Mouse (Mus musculus) liver, embryonic 11.5 days (tissue): ENCODE measurements around the gene Tmem135. TPM values are rescaled to one million over a fixed set of nuclear protein-coding genes. Genes with fewer than 3 reads are reported as not detected.

Experiments used
- ATAC-seq: fragments of 200-750 bp; cut with Nextera tagmentation; replicated peaks from 2 replicates; pipeline ENCODE4 v1.8.0; 2017; ENCODE audit warnings: moderate number of reproducible peaks, mild to moderate bottlenecking, moderate TSS enrichment, moderate library complexity; ENCODE audit not compliant: low FRiP score
- DNase-seq: peaks from one replicate; pipeline ENCODE4 v3.0.0-alpha.2; 2017; ENCODE audit warnings: low spot score
- H3K27ac ChIP-seq: fragments of 300-500 bp; sonication (generic); 2 replicates; pipeline ENCODE4 v1.5.1; 2014; ENCODE audit warnings: mild to moderate bottlenecking, low read depth, low read length, control low read depth
- H3K27me3 ChIP-seq: fragments of 300-500 bp; sonication (generic); replicated peaks from 2 replicates; pipeline ENCODE4 v1.6.1; 2014; ENCODE audit warnings: low read length, mixed read lengths; ENCODE audit not compliant: control insufficient read depth, insufficient read depth
- H3K36me3 ChIP-seq: fragments of 300-500 bp; sonication (generic); 2 replicates; pipeline ENCODE4 v1.6.1; 2014; ENCODE audit warnings: mild to moderate bottlenecking, low read length, moderate library complexity, mixed read lengths; ENCODE audit not compliant: control insufficient read depth, insufficient read depth
- H3K4me1 ChIP-seq: fragments of 300-500 bp; sonication (generic); replicated peaks from 2 replicates; pipeline ENCODE4 v1.6.1; 2014; ENCODE audit warnings: low read length, mixed read lengths; ENCODE audit not compliant: control insufficient read depth, insufficient read depth
- H3K4me2 ChIP-seq: fragments of 300-500 bp; sonication (generic); 2 replicates; pipeline ENCODE4 v1.6.1; 2014; ENCODE audit warnings: mild to moderate bottlenecking, control low read depth, moderate library complexity
- H3K4me3 ChIP-seq: fragments of 300-500 bp; sonication (generic); 2 replicates; pipeline ENCODE4 v1.5.1; 2014; ENCODE audit warnings: low read depth, low read length, control low read depth
- H3K9ac ChIP-seq: fragments of 300-500 bp; sonication (generic); 2 replicates; pipeline ENCODE4 v1.6.1; 2014; ENCODE audit warnings: low read depth, low read length, control low read depth
- H3K9me3 ChIP-seq: fragments of 300-500 bp; sonication (generic); 2 replicates; pipeline ENCODE4 v1.6.1; 2016; ENCODE audit warnings: low read length, inconsistent platforms, mixed read lengths; ENCODE audit not compliant: control insufficient read depth
- WGBS: fragments of 180-500 bp; shearing (Covaris S2); extraction: QIAGEN DNeasy Blood & Tissue Kit; methylation state at CpG from one replicate; pipeline ENCODE4 v1.1.7; 2014; 5-methylcytosine and 5-hydroxymethylcytosine counted together
- microRNA-seq: library from miRNA; unstranded; fragments of <30 nt; microRNA quantifications from one replicate; pipeline ENCODE4, GENCODE M21; 2017; ENCODE audit warnings: borderline number of aligned reads
- polyA plus RNA-seq: library from polyadenylated mRNA; unstranded; fragments of >200 nt; fragmentation: Nextera tagmentation; extraction: Ambion mirVana; gene quantifications from 2 replicates; pipeline ENCODE4 v1.2.1, GENCODE M21; 2014

The Tmem135 gene
- polyA plus RNA-seq, 1 experiment from 2014 or later: 28.9 TPM

- Histone ChIP-seq H3K27ac (no peak overlapping the region), H3K27me3 (no peaks in the 10 kb centered on the region), H3K36me3 (no peaks in the 10 kb centered on the region), H3K4me1 (no peaks in the 10 kb centered on the region), H3K4me2 (no peak overlapping the region), H3K9ac (no peak overlapping the region), H3K9me3 (no peaks in the 10 kb centered on the region), H3K4me3 (no peak overlapping the region)
- DNase-seq (no peak), ATAC-seq (no peak)
- 51% methylated on average over 2 of the region's 2 CpGs for WGBS
These were observed 297.6 kb downstream of the Tmem135 start for GRCm38 (mm10) chr7:89106421-89106820.

- 83% methylated on average over 4 of the region's 4 CpGs for WGBS
- Histone ChIP-seq H3K4me1 (no peaks in the 10 kb centered on the region), H3K9ac (no peak overlapping the region), H3K27me3 (no peaks in the 10 kb centered on the region), H3K9me3 (no peaks in the 10 kb centered on the region), H3K36me3 (no peaks in the 10 kb centered on the region), H3K4me3 (no peak overlapping the region), H3K27ac (no peak overlapping the region), H3K4me2 (no peak overlapping the region)
- DNase-seq (no peak), ATAC-seq (no peak)
These were observed 304.3 kb downstream of the Tmem135 start for GRCm38 (mm10) chr7:89099756-89100155.

Small RNA genes within 50 kb of the gene (microRNA-seq; reads per million reads assigned to microRNA genes)
- gene Gm22171: not detected
- gene Gm24659: not detected

Other genes with a start within 250 kb of the Tmem135 start
- 7.8 and 8.3 TPM in 2 replicates for gene Fzd4, start 133 bp upstream of the Tmem135 start, polyA plus RNA-seq
- 8.2 and 9.0 TPM in 2 replicates for gene Prss23, start 123.0 kb upstream of the Tmem135 start, polyA plus RNA-seq
- 0.12 and 0.22 TPM in 2 replicates for gene Me3, start 228.2 kb upstream of the Tmem135 start, polyA plus RNA-seq